Mouse (Mus musculus) embryo, embryonic 10 days (tissue): ENCODE measurements at regions not wholly inside any gene's neighbourhood (a gene's known extent, or its start where the extent isn't known, plus 50 kb on each side); places are given as distances from the start of the nearest gene placed in this dataset.

Source experiments
- DNase-seq: peaks from one replicate; pipeline ENCODE4 v3.0.0-alpha.2; 2015; ENCODE audit warnings: low spot score

GRCm38 (mm10) chr15:49555793-49556192 lies 4328.9 kb upstream of the Gm7489 start:
- peak; percentile 19 for DNase-seq

- no peak for DNase-seq
These were observed 4324.3 kb upstream of the Gm7489 start for GRCm38 (mm10) chr15:49560401-49560800.

- no peak for DNase-seq
These were observed 4295.9 kb upstream of the Gm7489 start for GRCm38 (mm10) chr15:49588851-49589250.

GRCm38 (mm10) chr15:49613865-49614264 lies 4270.8 kb upstream of the Gm7489 start:
- DNase-seq, result no peak

- DNase-seq, result no peak
These were observed 4237.3 kb upstream of the Gm7489 start for GRCm38 (mm10) chr15:49647361-49647760.

GRCm38 (mm10) chr15:49650549-49651180 lies 4234.0 kb upstream of the Gm7489 start:
- no peak for DNase-seq

GRCm38 (mm10) chr15:49653728-49654127 lies 4231.0 kb upstream of the Gm7489 start:
- DNase-seq, result no peak

- peak; percentile 8 for DNase-seq
These were observed 4219.7 kb upstream of the Gm7489 start for GRCm38 (mm10) chr15:49664834-49665565.
